Mouse (Mus musculus) embryonic fibroblast, embryonic 13.5 days (primary cell): ENCODE measurements around the gene Nxnl2.

Experiments
- CTCF ChIP-seq: IDR thresholded peaks from 2 replicates; pipeline ENCODE4 v1.5.1; 2011; ENCODE audit warnings: mild to moderate bottlenecking, control low read depth, low read length, moderate library complexity, borderline replicate concordance; ENCODE audit not compliant: insufficient read depth
- POLR2A ChIP-seq: IDR thresholded peaks from 2 replicates; pipeline ENCODE4 v1.6.1; 2011; ENCODE audit warnings: low read depth, mild to moderate bottlenecking, control low read depth, low read length, moderate library complexity

GRCm38 (mm10) chr13:51198186-51198585 lies 27.4 kb downstream of the Nxnl2 start:
- TF ChIP-seq CTCF (no peak), POLR2A (no peak)
